Mouse (Mus musculus) megakaryocyte, embryonic 14.5 days (primary cell): ENCODE results near the gene Hspb6.

Source experiments
- FLI1 ChIP-seq: IDR thresholded peaks from 2 replicates; pipeline ENCODE4 v1.6.1; 2012; ENCODE audit warnings: low read length, inconsistent platforms, mixed read lengths
- GATA1 ChIP-seq: IDR thresholded peaks from 3 replicates; pipeline ENCODE4 v1.6.1; 2012; ENCODE audit warnings: mixed read lengths, low read length, inconsistent platforms, borderline replicate concordance

- no peak for TF ChIP-seq GATA1
- no peak for TF ChIP-seq FLI1
Measured at GRCm38 (mm10) chr7:30550603-30551002, 1.4 kb upstream of the Hspb6 start.
